Mouse (Mus musculus) brain, embryonic 14.5 days (tissue): ENCODE data around the gene 9530053A07Rik. TPM values are rescaled to one million over a fixed set of nuclear protein-coding genes. Genes with fewer than 3 reads are reported as not detected.
"Not testable (repeated sequence)": the region's sequence is repeated elsewhere in the genome, so short reads cannot be mapped to it uniquely, and the experiment has no call there.

ENCODE experiments used
- DNase-seq: peaks from one replicate; pipeline ENCODE4 v3.0.0-alpha.2; 2011; ENCODE audit warnings: low read depth
- CTCF ChIP-seq: fragments of 200-500 bp; IDR thresholded peaks from 2 replicates; pipeline ENCODE4 v1.5.1; 2012; ENCODE audit warnings: inconsistent platforms, mild to moderate bottlenecking, moderate library complexity, borderline replicate concordance; ENCODE audit not compliant: insufficient read depth, insufficient read length; ENCODE audit errors: extremely low read depth
- POLR2A ChIP-seq: fragments of 200-500 bp; IDR thresholded peaks from 2 replicates; pipeline ENCODE4 v1.6.1; 2012; ENCODE audit warnings: mild to moderate bottlenecking, inconsistent platforms, borderline replicate concordance; ENCODE audit not compliant: poor library complexity, insufficient read depth, insufficient read length, severe bottlenecking; ENCODE audit errors: extremely low read depth
- polyA plus RNA-seq: library from polyadenylated mRNA; depleted of rRNA; stranded (reverse); fragments of >200 nt; gene quantifications from 2 replicates; pipeline ENCODE4 v1.2.3, GENCODE M21; 2012; rRNA removed

9530053A07Rik gene
- polyA plus RNA-seq, result 0.04 and 0.05 TPM in 2 replicates

DNA sequence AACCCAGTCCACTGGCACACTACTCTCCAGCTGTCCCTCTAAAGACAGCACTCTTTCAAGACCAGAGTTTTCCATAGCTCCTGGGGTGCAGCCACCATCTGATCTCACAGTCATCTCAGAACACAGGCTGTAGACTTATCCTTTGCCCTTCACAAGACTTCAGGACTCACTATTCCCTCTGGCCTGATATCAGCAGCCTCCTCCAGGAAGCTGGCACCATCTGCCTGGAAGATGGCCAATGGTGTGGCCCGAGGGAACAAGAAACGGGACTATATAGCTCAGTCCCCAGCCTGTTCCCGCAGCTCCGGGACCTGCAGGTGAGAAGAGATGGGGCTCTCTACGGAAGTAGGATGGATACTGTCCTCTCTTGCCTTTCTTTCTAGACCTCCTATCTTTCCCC lies at the start of gene 9530053A07Rik:
Gene 9530053A07Rik, plus strand, starts transcription at position 301 of the 400 bp plus-strand sequence.
- no peak for DNase-seq
- no peak for TF ChIP-seq POLR2A

DNA sequence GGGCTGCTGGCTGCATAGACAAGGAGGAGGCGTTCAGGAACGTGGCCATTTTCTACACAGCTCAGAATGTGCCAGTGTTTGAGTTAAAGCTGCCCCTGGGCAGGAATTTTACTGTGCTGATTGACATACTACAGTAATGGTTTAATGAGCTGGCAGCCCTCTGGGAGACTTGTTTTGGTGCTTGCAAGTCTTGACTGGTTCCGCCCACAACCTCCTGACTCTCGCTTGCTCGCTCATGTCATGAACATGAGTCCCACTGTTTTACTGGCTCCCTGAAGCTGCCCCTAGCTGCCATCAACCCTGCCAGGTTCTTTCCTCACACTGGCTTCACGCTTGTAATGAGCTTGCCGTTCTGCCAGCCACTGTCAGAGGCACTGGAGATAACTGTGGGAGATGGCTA lies 45.1 kb upstream of the 9530053A07Rik start:
- TF ChIP-seq POLR2A, result no peak
- TF ChIP-seq CTCF, result no peak

DNA sequence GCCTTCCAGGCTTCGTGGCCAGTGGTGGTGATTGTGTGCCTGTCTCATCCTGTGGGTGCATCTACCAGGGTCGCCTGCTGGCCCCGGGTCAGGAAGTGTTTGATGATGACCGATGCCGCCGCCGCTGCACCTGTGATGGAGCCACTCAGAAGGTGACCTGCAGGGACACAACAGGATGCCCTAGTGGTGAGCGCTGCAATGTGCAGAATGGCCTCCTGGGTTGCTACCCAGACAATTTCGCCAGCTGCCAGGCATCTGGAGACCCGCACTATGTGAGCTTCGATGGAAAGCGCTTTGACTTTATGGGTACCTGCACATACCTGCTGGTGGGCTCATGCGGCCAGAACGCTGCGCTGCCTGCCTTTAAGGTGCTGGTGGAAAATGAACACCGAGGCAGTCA lies 43.0 kb upstream of the 9530053A07Rik start:
- TF ChIP-seq POLR2A, result no peak
- TF ChIP-seq CTCF, result no peak
- DNase-seq, result no peak

More for the DNA sequence above, 45.1 kb upstream of the 9530053A07Rik start:
- DNase-seq, result peak; percentile 32

DNA sequence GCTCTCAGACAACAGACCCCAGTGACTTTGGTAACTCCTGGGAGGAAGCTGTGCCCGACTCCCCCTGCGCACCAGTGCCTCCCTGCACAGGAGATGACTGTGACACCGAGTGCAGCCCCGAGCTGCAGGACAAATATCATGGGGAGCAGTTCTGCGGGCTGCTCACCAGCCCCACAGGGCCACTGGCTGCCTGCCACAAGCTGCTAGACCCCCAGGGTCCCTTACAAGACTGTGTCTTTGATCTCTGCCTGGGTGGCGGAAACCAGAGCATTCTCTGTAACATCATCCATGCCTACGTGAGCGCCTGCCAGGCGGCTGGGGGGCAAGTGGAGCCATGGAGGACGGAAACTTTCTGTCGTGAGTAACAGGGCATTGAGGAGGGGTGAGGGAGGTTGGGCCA lies 35.7 kb upstream of the 9530053A07Rik start:
- TF ChIP-seq CTCF (no peak), POLR2A (no peak)
- DNase-seq, result no peak

DNA sequence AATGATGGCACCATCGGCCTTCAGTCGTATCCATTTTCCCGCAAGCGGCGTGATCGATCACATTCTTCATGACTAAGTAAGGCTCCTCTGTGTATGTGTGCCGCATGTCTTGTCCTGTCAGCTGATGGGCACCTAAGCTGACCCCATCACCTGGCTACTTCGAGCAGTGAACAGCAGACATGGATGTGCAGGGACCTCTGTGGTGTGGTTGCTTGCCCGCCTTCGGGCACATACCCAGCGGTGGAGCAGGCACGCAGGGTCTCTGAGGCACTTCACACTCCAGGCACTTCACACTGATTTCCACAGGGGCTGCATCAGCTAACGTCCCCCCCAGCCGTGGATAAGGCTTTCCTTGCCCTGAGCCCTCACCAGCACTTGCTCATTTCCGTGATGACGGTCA lies 30.2 kb upstream of the 9530053A07Rik start:
- DNase-seq, result no peak
- no peak for TF ChIP-seq CTCF
- no peak for TF ChIP-seq POLR2A

DNA sequence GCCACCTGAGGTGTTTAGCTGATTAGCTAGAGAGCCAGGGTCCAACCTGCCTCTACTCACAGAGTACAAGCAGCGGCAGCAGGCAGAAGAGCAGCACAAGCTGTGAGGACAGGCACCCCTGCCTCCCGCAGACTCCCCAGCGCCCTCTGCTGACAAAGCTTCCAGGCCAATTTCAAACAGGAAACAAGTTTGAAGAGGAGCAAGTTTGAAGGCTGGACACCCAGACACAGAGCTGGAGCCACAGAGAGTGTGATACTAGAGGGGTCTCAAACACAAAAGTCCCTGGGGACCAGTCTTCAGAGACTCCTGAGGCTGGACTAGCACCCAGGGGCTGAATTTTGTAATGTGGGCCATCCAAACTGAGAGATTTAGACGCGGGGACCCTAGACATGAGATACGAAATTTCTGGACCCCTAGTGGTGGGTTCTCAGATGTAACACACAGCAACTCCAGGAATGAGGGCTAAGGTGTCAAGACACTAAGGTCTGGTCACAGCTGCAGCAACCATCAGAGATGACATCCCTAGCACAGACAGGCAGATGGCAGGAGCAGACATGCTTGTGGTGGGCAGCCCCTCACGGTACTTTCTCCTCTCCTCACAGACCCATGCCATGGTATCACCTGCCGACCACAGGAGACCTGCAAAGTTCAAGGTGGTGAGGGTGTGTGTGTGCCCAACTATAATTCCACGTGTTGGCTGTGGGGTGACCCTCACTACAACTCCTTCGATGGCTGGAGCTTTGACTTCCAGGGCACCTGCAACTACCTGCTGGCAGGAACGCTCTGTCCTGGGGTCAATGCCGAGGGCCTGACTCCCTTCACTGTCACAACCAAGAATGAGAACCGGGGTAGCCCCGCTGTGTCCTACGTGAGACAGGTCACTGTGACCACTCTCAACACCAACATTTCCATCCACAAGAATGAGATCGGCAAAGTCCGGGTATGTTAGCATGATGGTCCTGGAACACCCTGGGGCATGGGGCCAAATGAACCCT lies 28.4 kb upstream of the 9530053A07Rik start:
- peak; percentile 0 for DNase-seq
- 0 out of 2 replicates have a peak, but pooled peaks have one; percentile 12 for TF ChIP-seq CTCF
- no peak for TF ChIP-seq POLR2A

DNA sequence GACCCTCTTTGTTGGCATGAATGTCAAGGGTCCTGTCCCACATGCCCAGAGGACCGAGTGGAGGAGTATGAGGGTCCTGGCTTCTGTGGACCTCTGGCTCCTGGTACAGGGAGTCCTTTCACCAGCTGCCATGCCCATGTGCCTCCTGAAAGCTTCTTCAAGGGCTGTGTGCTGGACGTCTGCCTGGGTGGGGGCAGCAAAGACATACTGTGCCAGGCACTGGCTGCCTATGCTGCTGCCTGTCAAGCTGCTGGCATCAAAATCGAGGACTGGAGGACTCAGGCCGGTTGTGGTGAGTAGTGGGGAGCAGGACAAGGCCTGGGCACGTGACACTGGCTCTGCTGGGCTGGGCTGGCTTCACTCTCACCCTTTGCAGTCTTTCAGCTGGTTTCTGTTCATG lies 26.3 kb upstream of the 9530053A07Rik start:
- not testable (repeated sequence) for DNase-seq

DNA sequence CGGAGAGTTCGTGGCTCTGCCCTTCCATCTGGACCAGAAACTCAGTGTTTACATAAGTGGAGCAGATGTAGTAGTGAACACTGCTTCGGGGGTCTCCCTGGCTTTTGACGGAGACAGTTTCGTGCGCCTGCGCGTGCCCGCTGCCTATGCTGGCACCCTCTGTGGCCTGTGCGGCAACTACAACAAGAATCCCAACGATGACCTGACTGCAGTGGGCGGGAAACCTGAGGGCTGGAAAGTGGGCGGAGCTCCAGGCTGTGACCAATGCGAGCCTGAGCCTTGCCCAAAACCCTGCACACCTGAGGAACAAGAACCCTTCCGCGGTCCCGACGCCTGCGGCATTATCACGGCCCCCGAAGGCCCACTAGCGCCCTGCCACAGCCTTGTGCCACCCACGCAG lies 24.6 kb upstream of the 9530053A07Rik start:
- TF ChIP-seq CTCF, result no peak
- TF ChIP-seq POLR2A, result no peak
- DNase-seq, result peak; percentile 31

DNA sequence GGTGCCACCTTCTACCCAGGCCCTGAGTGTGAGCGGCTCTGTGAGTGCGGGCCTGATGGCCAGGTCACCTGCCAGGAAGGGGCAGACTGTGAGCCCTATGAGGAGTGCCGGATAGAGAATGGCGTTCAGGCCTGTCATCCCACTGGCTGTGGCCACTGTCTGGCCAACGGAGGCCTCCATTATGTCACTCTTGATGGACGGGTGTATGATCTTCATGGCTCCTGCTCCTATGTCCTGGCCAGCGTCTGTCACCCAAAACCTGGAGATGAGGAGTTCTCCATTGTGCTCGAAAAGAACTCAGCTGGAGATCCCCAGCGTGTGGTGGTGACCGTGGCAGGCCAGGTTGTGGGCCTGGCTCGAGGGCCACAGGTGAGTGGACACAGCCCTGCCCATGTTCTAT lies 23.0 kb upstream of the 9530053A07Rik start:
- TF ChIP-seq POLR2A (no peak), CTCF (no peak)
- no peak for DNase-seq

DNA sequence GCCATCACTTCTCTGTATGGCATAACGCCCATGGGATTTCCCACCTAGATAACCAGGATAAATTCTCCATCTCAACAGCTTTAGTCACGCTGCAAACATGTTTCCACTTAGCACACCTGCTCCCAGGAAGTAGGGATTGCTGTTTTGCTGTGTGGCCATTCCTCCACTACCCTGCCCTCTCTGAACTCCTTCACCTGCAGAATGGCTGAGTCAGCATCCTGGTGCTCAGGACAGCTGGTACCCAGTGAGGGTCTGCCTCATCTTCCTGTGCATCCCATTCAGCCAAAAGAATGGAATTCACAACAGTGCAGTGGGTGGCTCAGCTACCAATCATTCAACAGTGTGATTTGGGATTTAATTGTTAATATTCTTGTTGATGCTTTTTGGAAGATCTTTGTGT lies 14.6 kb upstream of the 9530053A07Rik start:
- TF ChIP-seq CTCF (no peak), POLR2A (no peak)

DNA sequence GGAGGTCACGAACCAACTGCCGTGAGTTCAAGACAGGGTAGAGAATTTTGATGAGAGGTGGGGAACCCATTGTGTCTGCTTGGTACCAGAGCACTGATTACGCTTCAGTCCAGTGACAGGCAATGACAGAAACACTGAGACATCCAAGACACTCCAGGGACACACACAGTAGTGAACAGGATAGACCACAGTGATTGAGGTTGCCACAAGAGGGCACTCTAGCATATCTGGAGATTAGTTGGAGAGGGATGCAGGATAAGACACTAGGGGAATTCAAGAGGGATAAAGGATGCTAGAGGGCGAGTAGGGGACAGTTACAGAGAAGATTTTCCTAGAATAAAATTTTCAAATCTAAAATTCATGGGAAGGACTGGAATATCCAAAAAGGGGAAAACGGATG lies 8.3 kb downstream of the 9530053A07Rik start:
- no peak for TF ChIP-seq POLR2A
- peak; percentile 65; the same call in 1 of the 2 replicates for TF ChIP-seq CTCF

More for the DNA sequence above, 14.6 kb upstream of the 9530053A07Rik start:
- no peak for DNase-seq

DNA sequence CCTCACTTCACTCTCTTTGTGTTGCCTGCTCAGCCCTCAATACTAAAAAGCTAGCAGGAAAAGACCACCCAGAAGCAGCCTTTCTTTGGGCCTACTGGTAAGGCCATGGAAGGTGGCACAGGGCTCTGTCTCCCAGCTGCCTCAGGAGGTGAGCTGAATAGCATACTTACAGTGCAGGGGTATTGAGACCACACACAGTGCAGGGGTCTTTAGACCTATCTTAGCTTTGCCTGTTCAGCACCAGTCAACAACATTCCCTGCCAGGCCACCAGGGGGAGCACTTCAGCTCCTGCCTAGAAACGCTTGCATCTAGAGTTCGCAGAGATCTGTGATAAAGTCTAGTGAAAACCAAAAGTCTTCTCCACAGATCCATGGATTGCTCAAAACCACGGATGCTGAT lies 19.0 kb downstream of the 9530053A07Rik start:
- peak; percentile 81 for DNase-seq
- TF ChIP-seq POLR2A (no peak), CTCF (peak; percentile 93)

More for the DNA sequence above, 8.3 kb downstream of the 9530053A07Rik start:
- DNase-seq, result peak; percentile 56
